Mouse (Mus musculus): ENCODE measurements around the gene Pcx.

DNA sequence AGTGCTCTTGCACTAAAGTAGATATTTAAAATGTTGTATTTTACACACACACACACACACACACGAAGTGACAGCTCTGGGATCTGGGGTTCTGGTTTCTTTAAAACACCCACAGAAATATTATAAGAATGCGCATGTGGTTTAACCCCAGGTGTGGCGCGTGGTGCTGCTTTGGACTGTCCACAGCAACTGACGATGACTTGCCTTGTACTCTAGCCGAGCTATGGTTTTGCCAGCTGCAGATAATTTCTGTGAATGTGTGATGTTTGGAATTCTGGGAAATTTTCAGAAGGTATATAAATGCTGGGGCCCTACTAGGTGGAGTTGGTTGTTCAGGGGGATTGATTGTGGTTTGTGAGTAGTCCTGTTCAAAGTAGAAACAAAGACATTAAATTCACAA, 37.5 kb downstream of the Pcx start:
- TF ChIP-seq POLR2A (IDR thresholded peaks at IDR 0.05; ENCODE audit: borderline replicate concordance, insufficient read depth, low read length) (no peak), CTCF (IDR thresholded peaks at IDR 0.05; ENCODE audit: borderline replicate concordance, insufficient read depth, low read depth, low read length) (no peak)

Measured in cerebellum, adult 2 months (tissue).